Mouse (Mus musculus) v-Abl transformed pro-B cells (cell line): ENCODE results near the gene Hcls1.

ENCODE experiments used
- in situ Hi-C, 2 experiments: fragments of 400-800 bp; cut with MboI; formaldehyde crosslinking; loops; one replicate each; pipeline ENCODE4 v1.15.1; 2025; ENCODE audit not compliant: unreplicated experiment in 2 of 2

Hcls1 gene

GRCm38 (mm10) chr16:36934841-36935620 lies at the start of gene Hcls1:
TSS of gene Hcls1 (plus strand) at chr16:36934983.
- in situ Hi-C loops = no loop called here

GRCm38 (mm10) chr16:36885912-36886311 lies 48.9 kb upstream of the Hcls1 start:
- in situ Hi-C loops = loop anchor here (5.0 to 25.0 kb wide), 4 partner anchors 121 to 801 kb away; partner anchors contain the start of genes Gtf2e1 (in 2 of the 2) and Rabl3 (in 2 of the 2)

GRCm38 (mm10) chr16:36887546-36887945 lies 47.2 kb upstream of the Hcls1 start:
- in situ Hi-C loops = loop anchor here (5.0 to 25.0 kb wide), 4 partner anchors 120 to 800 kb away; partner anchors contain the start of genes Gtf2e1 (in 2 of the 2) and Rabl3 (in 2 of the 2)

GRCm38 (mm10) chr16:36890559-36890958 lies 44.2 kb upstream of the Hcls1 start:
- in situ Hi-C loops = loop anchor here (25.0 kb wide), 2 partner anchors 647 to 797 kb away; partner anchors contain the start of genes Gtf2e1 (in 2 of the 2) and Rabl3 (in 2 of the 2)

- in situ Hi-C loops = loop anchor here (25.0 kb wide), 2 partner anchors 646 to 796 kb away; partner anchors contain the start of genes Gtf2e1 (in 2 of the 2) and Rabl3 (in 2 of the 2)
Measured at GRCm38 (mm10) chr16:36891415-36891814, 43.4 kb upstream of the Hcls1 start.

GRCm38 (mm10) chr16:36893317-36893716 lies 41.5 kb upstream of the Hcls1 start:
- in situ Hi-C loops = loop anchor here (25.0 kb wide), 2 partner anchors 644 to 794 kb away; partner anchors contain the start of genes Gtf2e1 (in 2 of the 2) and Rabl3 (in 2 of the 2)

GRCm38 (mm10) chr16:36896712-36897111 lies 38.1 kb upstream of the Hcls1 start:
- in situ Hi-C loops = loop anchor here (25.0 kb wide), 2 partner anchors 641 to 791 kb away; partner anchors contain the start of genes Gtf2e1 (in 2 of the 2) and Rabl3 (in 2 of the 2)

GRCm38 (mm10) chr16:36903156-36903555 lies 31.6 kb upstream of the Hcls1 start:
- in situ Hi-C loops = no loop called here

GRCm38 (mm10) chr16:36911909-36912308 lies 22.9 kb upstream of the Hcls1 start:
- in situ Hi-C loops = no loop called here

GRCm38 (mm10) chr16:36912311-36912710 lies 22.5 kb upstream of the Hcls1 start:
- in situ Hi-C loops = no loop called here

- in situ Hi-C loops = no loop called here
Measured at GRCm38 (mm10) chr16:36914195-36914594, 20.6 kb upstream of the Hcls1 start.

GRCm38 (mm10) chr16:36918505-36918904 lies 16.3 kb upstream of the Hcls1 start:
- in situ Hi-C loops = loop anchor here in 1 of 2 experiments (5.0 kb wide), 1 partner anchor 36 kb away; no protein-coding TSS in a partner anchor

- in situ Hi-C loops = no loop called here
Measured at GRCm38 (mm10) chr16:36920410-36920809, 14.4 kb upstream of the Hcls1 start.

GRCm38 (mm10) chr16:36921067-36921613 lies 13.6 kb upstream of the Hcls1 start:
- in situ Hi-C loops = no loop called here

- in situ Hi-C loops = no loop called here
Measured at GRCm38 (mm10) chr16:36921980-36922379, 12.8 kb upstream of the Hcls1 start.

- in situ Hi-C loops = no loop called here
Measured at GRCm38 (mm10) chr16:36924312-36924711, 10.5 kb upstream of the Hcls1 start.

- in situ Hi-C loops = no loop called here
Measured at GRCm38 (mm10) chr16:36925351-36925750, 9.4 kb upstream of the Hcls1 start.

- in situ Hi-C loops = no loop called here
Measured at GRCm38 (mm10) chr16:36925797-36926196, 9.0 kb upstream of the Hcls1 start.

GRCm38 (mm10) chr16:36926514-36927447 lies 8.0 kb upstream of the Hcls1 start:
- in situ Hi-C loops = no loop called here

GRCm38 (mm10) chr16:36927495-36928105 lies 7.2 kb upstream of the Hcls1 start:
- in situ Hi-C loops = no loop called here
